Mouse (Mus musculus) myocyte (in vitro differentiated cells): ENCODE results near the gene Tmem97. TPM values are rescaled to one million over a fixed set of nuclear protein-coding genes. Genes with fewer than 3 reads are reported as not detected.

Source experiments
- H3K27me3 ChIP-seq: one replicate; pipeline ENCODE4 v1.6.1; 2011; ENCODE audit not compliant: control insufficient read depth, insufficient read depth, insufficient read length
- H3K36me3 ChIP-seq: one replicate; pipeline ENCODE4 v1.6.1; 2011; ENCODE audit not compliant: control insufficient read depth, insufficient read depth
- H3K4me2 ChIP-seq: one replicate; pipeline ENCODE4 v1.6.1; 2011; ENCODE audit warnings: low read depth, control low read depth
- H3K4me3 ChIP-seq: one replicate; pipeline ENCODE4 v1.5.1; 2011; ENCODE audit warnings: mild to moderate bottlenecking, control low read depth, moderate library complexity
- H3K79me2 ChIP-seq: one replicate; pipeline ENCODE4 v1.6.1; 2011; ENCODE audit not compliant: control insufficient read depth, insufficient read depth
- H3ac ChIP-seq: one replicate; pipeline ENCODE4 v1.6.1; 2011; ENCODE audit not compliant: control insufficient read depth, insufficient read length
- CEBPB ChIP-seq: IDR thresholded peaks from 2 replicates; pipeline ENCODE4 v1.6.1; 2011; ENCODE audit warnings: mild to moderate bottlenecking, moderate library complexity; ENCODE audit not compliant: poor library complexity, insufficient read depth, severe bottlenecking
- E2F4 ChIP-seq: IDR thresholded peaks from one replicate; pipeline ENCODE4 v1.6.1; 2011; ENCODE audit warnings: mild to moderate bottlenecking, control low read depth, moderate library complexity; ENCODE audit not compliant: insufficient read depth
- MAX ChIP-seq: IDR thresholded peaks from one replicate; pipeline ENCODE4 v1.6.1; 2011; ENCODE audit warnings: low read depth, mild to moderate bottlenecking, control low read depth
- MYOD1 ChIP-seq, 3 experiments: IDR thresholded peaks; one replicate each; pipeline ENCODE4 v1.6.1; 2011; ENCODE audit warnings: control low read depth in 2 of 3, low read depth in 2 of 3, mild to moderate bottlenecking in 2 of 3, moderate library complexity in 1 of 3; ENCODE audit not compliant: insufficient read length in 2 of 3, control insufficient read depth in 1 of 3
- MYOG ChIP-seq, 3 experiments: IDR thresholded peaks; one replicate each; pipeline ENCODE4 v1.6.1; 2011; ENCODE audit warnings: control low read depth in 2 of 3, low read depth in 2 of 3, mild to moderate bottlenecking in 2 of 3; ENCODE audit not compliant: insufficient read length in 2 of 3, control insufficient read depth in 1 of 3, insufficient read depth in 1 of 3
- POLR2A ChIP-seq: IDR thresholded peaks from one replicate; pipeline ENCODE4 v1.6.1; 2011; ENCODE audit warnings: low read depth, mild to moderate bottlenecking, control low read depth, moderate library complexity; ENCODE audit not compliant: insufficient read length
- POLR2AphosphoS2 ChIP-seq: IDR thresholded peaks from one replicate; pipeline ENCODE4 v1.6.1; 2011; ENCODE audit warnings: low read depth, control low read depth; ENCODE audit not compliant: insufficient read length
- REST ChIP-seq: IDR thresholded peaks from one replicate; pipeline ENCODE4 v1.6.1; 2011; ENCODE audit warnings: mild to moderate bottlenecking, control low read depth, moderate library complexity; ENCODE audit not compliant: insufficient read depth, insufficient read length
- SRF ChIP-seq: IDR thresholded peaks from one replicate; pipeline ENCODE4 v1.6.1; 2011; ENCODE audit warnings: low read depth; ENCODE audit not compliant: control insufficient read depth, insufficient read length
- TCF12 ChIP-seq: IDR thresholded peaks from one replicate; pipeline ENCODE4 v1.6.1; 2011; ENCODE audit warnings: mild to moderate bottlenecking, control low read depth; ENCODE audit not compliant: poor library complexity, insufficient read depth, severe bottlenecking
- TCF3 ChIP-seq: IDR thresholded peaks from one replicate; pipeline ENCODE4 v1.6.1; 2011; ENCODE audit warnings: low read depth, control low read depth; ENCODE audit not compliant: insufficient read length
- USF1 ChIP-seq: IDR thresholded peaks from one replicate; pipeline ENCODE4 v1.6.1; 2011; ENCODE audit warnings: low read depth, mild to moderate bottlenecking, control low read depth, moderate library complexity
- polyA plus RNA-seq: library from polyadenylated mRNA; unstranded; fragments of >200 nt; fragmentation: generic; extraction: Trizol; gene quantifications from one replicate; pipeline ENCODE4 v1.2.1, GENCODE M21; 2012; ENCODE audit warnings: missing spikeins

Gene Tmem97
- polyA plus RNA-seq, 1 experiment = 125 TPM

GRCm38 (mm10) chr11:78568827-78569226 is 18.2 kb upstream of the Tmem97 start:
- Histone ChIP-seq H3K4me3 (no peak overlapping the region), H3K79me2 (no peaks in the 10 kb centered on the region), H3K4me2 (peak overlapping the region; percentile 65), H3K36me3 (peaks cover 22% of the 10 kb centered on the region), H3ac (no peak overlapping the region), H3K27me3 (no peaks in the 10 kb centered on the region)
- TF ChIP-seq MAX (no peak), E2F4 (no peak), USF1 (no peak), MYOD1 (IDR thresholded peaks at IDR 0.05; ENCODE audit: control insufficient read depth in 1 of 3, insufficient read length in 2 of 3, low read depth in 2 of 3) (peak in 2 of 3 experiments; percentile 21 to 43), REST (no peak), MYOG (IDR thresholded peaks at IDR 0.05; ENCODE audit: control insufficient read depth in 1 of 3, insufficient read depth in 1 of 3, insufficient read length in 2 of 3, low read depth in 2 of 3) (peak in 1 of 3 experiments; percentile 14), TCF12 (no peak)

- Histone ChIP-seq H3K4me2 (peak overlapping the region; percentile 65), H3K79me2 (no peaks in the 10 kb centered on the region), H3K4me3 (no peak overlapping the region), H3K36me3 (peaks cover 15% of the 10 kb centered on the region), H3ac (no peak overlapping the region), H3K27me3 (no peaks in the 10 kb centered on the region)
- no peak for TF ChIP-seq TCF12
- TF ChIP-seq POLR2A = no peak
- no peak for TF ChIP-seq USF1
- TF ChIP-seq E2F4 = no peak
- TF ChIP-seq TCF3 = no peak
- no peak for TF ChIP-seq REST
- no peak for TF ChIP-seq MYOG (IDR thresholded peaks at IDR 0.05; ENCODE audit: control insufficient read depth in 1 of 3, insufficient read depth in 1 of 3, insufficient read length in 2 of 3, low read depth in 2 of 3)
- TF ChIP-seq MYOD1 (IDR thresholded peaks at IDR 0.05; ENCODE audit: control insufficient read depth in 1 of 3, insufficient read length in 2 of 3, low read depth in 2 of 3) = no peak
Measured at GRCm38 (mm10) chr11:78567614-78568013, 17.0 kb upstream of the Tmem97 start.

- H3K79me2 ChIP-seq = no peaks in the 10 kb centered on the region
- TF ChIP-seq SRF (no peak), MYOG (IDR thresholded peaks at IDR 0.05; ENCODE audit: control insufficient read depth in 1 of 3, insufficient read depth in 1 of 3, insufficient read length in 2 of 3, low read depth in 2 of 3) (no peak), MAX (no peak), E2F4 (no peak), USF1 (no peak), POLR2AphosphoS2 (no peak), TCF12 (no peak), REST (no peak), MYOD1 (IDR thresholded peaks at IDR 0.05; ENCODE audit: control insufficient read depth in 1 of 3, insufficient read length in 2 of 3, low read depth in 2 of 3) (no peak), TCF3 (no peak), CEBPB (no peak), POLR2A (no peak)
- peaks cover 9% of the 10 kb centered on the region for H3K36me3 ChIP-seq
- no peak overlapping the region for H3ac ChIP-seq
- no peak overlapping the region for H3K4me3 ChIP-seq
- H3K4me2 ChIP-seq = no peak overlapping the region
- H3K27me3 ChIP-seq = no peaks in the 10 kb centered on the region
Measured at GRCm38 (mm10) chr11:78566775-78567174, 16.2 kb upstream of the Tmem97 start.

- Histone ChIP-seq H3K4me2 (no peak overlapping the region), H3ac (no peak overlapping the region), H3K36me3 (no peaks in the 10 kb centered on the region), H3K27me3 (no peaks in the 10 kb centered on the region), H3K79me2 (no peaks in the 10 kb centered on the region), H3K4me3 (no peak overlapping the region)
- TF ChIP-seq POLR2A = no peak
- no peak for TF ChIP-seq TCF3
- TF ChIP-seq CEBPB = no peak
- TF ChIP-seq SRF = no peak
- no peak for TF ChIP-seq MYOG (IDR thresholded peaks at IDR 0.05; ENCODE audit: control insufficient read depth in 1 of 3, insufficient read depth in 1 of 3, insufficient read length in 2 of 3, low read depth in 2 of 3)
- no peak for TF ChIP-seq REST
Measured at GRCm38 (mm10) chr11:78560447-78560846, 9.9 kb upstream of the Tmem97 start.

- Histone ChIP-seq H3K36me3 (no peaks in the 10 kb centered on the region), H3K4me3 (no peak overlapping the region)
- TF ChIP-seq TCF12 (no peak), USF1 (no peak), E2F4 (no peak), MAX (no peak), POLR2AphosphoS2 (no peak), TCF3 (no peak), POLR2A (no peak), MYOG (IDR thresholded peaks at IDR 0.05; ENCODE audit: control insufficient read depth in 1 of 3, insufficient read depth in 1 of 3, insufficient read length in 2 of 3, low read depth in 2 of 3) (no peak), REST (no peak), CEBPB (no peak), MYOD1 (IDR thresholded peaks at IDR 0.05; ENCODE audit: control insufficient read depth in 1 of 3, insufficient read length in 2 of 3, low read depth in 2 of 3) (no peak), SRF (no peak)
Measured at GRCm38 (mm10) chr11:78557241-78557640, 6.7 kb upstream of the Tmem97 start.

More at GRCm38 (mm10) chr11:78557241-78557640, 6.7 kb upstream of the Tmem97 start:
- H3K27me3 ChIP-seq = no peaks in the 10 kb centered on the region
- no peak overlapping the region for H3K4me2 ChIP-seq
- no peak overlapping the region for H3ac ChIP-seq
- H3K79me2 ChIP-seq = no peaks in the 10 kb centered on the region
